Comparison of ENCODE assay signal across 9 mouse cellular contexts in the genomic region with DNA sequence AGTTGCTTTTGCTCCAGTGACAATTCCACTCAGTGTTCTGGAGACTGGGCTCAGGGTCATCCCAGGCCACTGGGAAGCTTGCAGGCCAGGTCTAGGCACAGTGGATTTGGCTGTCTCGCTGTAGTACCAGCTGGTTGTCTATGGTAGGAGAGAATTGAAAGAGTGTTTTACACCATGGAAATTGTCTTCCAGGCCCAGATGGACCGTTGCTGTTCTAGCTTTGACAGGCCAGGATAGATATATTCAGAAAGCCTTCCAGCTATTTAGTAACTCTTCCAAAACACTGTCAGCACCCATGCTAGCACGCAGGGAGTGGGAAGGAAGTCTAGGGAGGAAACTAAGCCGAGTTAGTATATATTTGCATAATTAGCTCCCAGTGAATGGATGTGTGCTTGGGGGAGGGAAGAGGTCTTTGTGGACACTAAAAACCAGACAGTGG.
DNase-seq lines count a peak whose midpoint lies in the region; ATAC-seq and TF ChIP-seq lines count a peak whose summit lies in the region.
"Had no signal": no experiment of that assay in that cellular context is flagged by ENCODE, and none has a peak within 500 bp of the region (broad histone marks: within the 10 kb centered on the region; RNA-seq: fewer than 3 reads in every experiment).

No protein-coding gene starts in this region.

- 50% methylated on average over 4 of the region's 4 CpGs for WGBS in lung, embryonic 14.5 days
- WGBS in liver, embryonic 12.5 days (ENCODE audit: insufficient replicate concordance) = 52% methylated on average over 4 of the region's 4 CpGs

- no peak overlapping the region for H3K27ac ChIP-seq in lung, embryonic 14.5 days (ENCODE audit: low read depth)
- no peak overlapping the region for H3K27ac ChIP-seq in left cerebral cortex, adult 2 months
- H3K27ac ChIP-seq in liver, embryonic 12.5 days = no peak overlapping the region

- no peaks in the 10 kb centered on the region for H3K36me3 ChIP-seq in lung, embryonic 14.5 days (ENCODE audit: insufficient read depth)
- H3K36me3 ChIP-seq in liver, embryonic 12.5 days = no peaks in the 10 kb centered on the region

- no peak overlapping the region for H3K4me3 ChIP-seq in lung, embryonic 14.5 days (ENCODE audit: low read depth, low read length)
- H3K4me3 ChIP-seq in left cerebral cortex, adult 2 months = no peak overlapping the region
- no peak overlapping the region for H3K4me3 ChIP-seq in liver, embryonic 12.5 days

- no peak for TF ChIP-seq CTCF in lung, embryonic 14.5 days (IDR thresholded peaks at IDR 0.05; ENCODE audit: low read depth)
- TF ChIP-seq CTCF in left cerebral cortex, adult 2 months (IDR thresholded peaks at IDR 0.05) = no peak

- H3K4me2 ChIP-seq in lung, embryonic 14.5 days = no peak overlapping the region
- H3K4me2 ChIP-seq in liver, embryonic 12.5 days = no peak overlapping the region

- no peaks in the 10 kb centered on the region for H3K27me3 ChIP-seq in lung, embryonic 14.5 days (ENCODE audit: insufficient read depth, low read length)
- no peaks in the 10 kb centered on the region for H3K27me3 ChIP-seq in liver, embryonic 12.5 days (replicated peaks)
- H3K27me3 ChIP-seq: CH12.LX had no signal

- DNase-seq in lung, embryonic 14.5 days = peak; percentile 18
- no peak for DNase-seq in lung, adult 18-20 months
- DNase-seq in heart, postnatal 36 days = peak; percentile 11 to 27
- peak; percentile 20 to 33 for DNase-seq in left cerebral cortex, adult 2 months (ENCODE audit: extremely low spot score in 1 of 2, low spot score in 2 of 2)
- peak; percentile 29 to 78 for DNase-seq in right cerebral cortex, postnatal 36 days (ENCODE audit: low spot score in 2 of 2)
- DNase-seq in embryo, embryonic 10 days (ENCODE audit: low spot score) = no peak
- no peak for DNase-seq in gastrocnemius, postnatal 10 days

- intact Hi-C loops in heart, postnatal 36 days (cut with DNase I) = no loop called here
- intact Hi-C loops in left cerebral cortex, adult 2 months (cut with DNase I) = loop anchor here (5.0 kb wide), 1 partner anchor 125 kb away; no protein-coding TSS in a partner anchor

- no peaks in the 10 kb centered on the region for H3K9me3 ChIP-seq in lung, embryonic 14.5 days (ENCODE audit: low read depth, low read length)
- no peaks in the 10 kb centered on the region for H3K9me3 ChIP-seq in liver, embryonic 12.5 days (replicated peaks)

- H3K4me1 ChIP-seq in lung, embryonic 14.5 days (ENCODE audit: insufficient read depth) = no peaks in the 10 kb centered on the region
- no peaks in the 10 kb centered on the region for H3K4me1 ChIP-seq in liver, embryonic 12.5 days

- no peak for ATAC-seq in lung, embryonic 14.5 days (ENCODE audit: insufficient read depth)
- ATAC-seq in liver, embryonic 12.5 days = no peak

- H3K9ac ChIP-seq in lung, embryonic 14.5 days = no peak overlapping the region
- no peak overlapping the region for H3K9ac ChIP-seq in liver, embryonic 12.5 days

Comparison
In these comparisons a context has a peak if more than half of its experiments do, and no peak if none do; other contexts are left out.
1. DNase-seq: peak in lung, embryonic 14.5 days (single experiment), heart, postnatal 36 days (2 of 2), left cerebral cortex, adult 2 months (2 of 2) and right cerebral cortex, postnatal 36 days (2 of 2); none in lung, adult 18-20 months (0 of 2), embryo, embryonic 10 days (single experiment) and gastrocnemius, postnatal 10 days (single experiment).